Mouse (Mus musculus): Measurements from ENCODE around the gene Tmc4. TPM values are rescaled to one million over a fixed set of nuclear protein-coding genes. Genes with fewer than 3 reads are reported as not detected.
A peak's percentile ranks its signal among the peaks of the same experiment; 100 is the strongest.
"Not testable (repeated sequence)": the region's sequence is repeated elsewhere in the genome, so short reads cannot be mapped to it uniquely, and the experiment has no call there.

Tmc4 gene
- total RNA-seq (2014; rRNA removed) (3.1 and 3.5 TPM in 2 replicates), polyA plus RNA-seq (2015; fragmentation: Nextera tagmentation; extraction: Ambion mirVana) (0.93 and 2.0 TPM in 2 replicates)

DNA sequence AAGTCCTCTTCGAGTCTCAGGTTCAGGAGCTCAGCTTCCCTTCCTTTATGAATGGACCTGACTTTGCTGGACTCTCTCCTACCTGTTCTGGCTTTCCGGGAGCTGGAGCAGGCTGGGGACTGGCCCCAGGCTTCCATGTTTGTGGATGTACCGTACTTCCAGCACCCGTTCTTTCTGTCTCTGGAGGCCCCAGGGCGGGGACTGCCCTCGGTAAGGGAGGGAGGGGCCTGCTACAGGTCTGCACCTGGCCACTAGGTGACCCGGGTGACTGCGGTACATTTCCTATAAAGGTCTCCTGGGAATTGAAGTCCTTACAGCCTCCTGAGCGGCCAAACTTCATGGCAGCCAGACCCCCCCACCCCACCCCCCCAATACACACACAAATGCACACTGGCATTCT is at the start of gene Tmc4:
Tmc4 (minus strand) TSS at position 212 of the 400 bp plus-strand sequence.
- 61% methylated on average over 9 of the region's 9 CpGs for WGBS
- no peaks in the 10 kb centered on the region for H3K27me3 ChIP-seq (ENCODE audit: insufficient read depth, low read length)
- ATAC-seq (no peak), DNase-seq (no peak)
- H3K9me3 ChIP-seq (ENCODE audit: low read length), result no peaks in the 10 kb centered on the region
- H3K4me2 ChIP-seq (ENCODE audit: low read depth), result no peak within 1 kb of the TSS
- H3K27ac ChIP-seq (ENCODE audit: low read depth, low read length), result no peak within 1 kb of the TSS
- TF ChIP-seq CTCF (IDR thresholded peaks at IDR 0.05; ENCODE audit: low read depth), result no peak
- no peak within 1 kb of the TSS for H3K9ac ChIP-seq
- no peak within 1 kb of the TSS for H3K4me3 ChIP-seq (ENCODE audit: low read depth, low read length)
- peaks cover 14% of the 10 kb centered on the region for H3K36me3 ChIP-seq (ENCODE audit: insufficient read depth)
- H3K4me1 ChIP-seq (ENCODE audit: insufficient read depth), result no peaks in the 10 kb centered on the region

DNA sequence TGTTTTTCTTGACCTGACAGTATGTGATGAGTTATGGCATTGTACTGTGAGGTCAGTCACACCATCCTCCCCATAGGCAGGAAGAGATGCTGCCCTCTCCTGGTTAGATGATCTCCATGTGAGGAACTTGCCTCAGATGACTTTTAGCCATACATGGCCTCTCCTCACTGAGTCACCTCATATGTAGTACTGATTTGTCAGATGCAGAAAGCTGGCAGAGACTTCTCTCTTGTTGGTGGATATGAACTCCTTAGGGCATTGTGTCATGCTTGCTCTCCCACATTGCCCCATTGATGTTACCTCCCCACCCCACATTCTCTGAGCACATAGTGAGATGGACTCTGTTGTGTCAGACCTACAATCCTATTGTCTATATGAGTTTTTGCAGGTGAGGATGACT is 48.1 kb upstream of the Tmc4 start:
- H3K4me1 ChIP-seq (ENCODE audit: insufficient read depth); H3K4me3 ChIP-seq (ENCODE audit: low read depth, low read length); H3K36me3 ChIP-seq (ENCODE audit: insufficient read depth); H3K9me3 ChIP-seq (ENCODE audit: low read length); H3K27me3 ChIP-seq (ENCODE audit: insufficient read depth, low read length); H3K4me2 ChIP-seq (ENCODE audit: low read depth); DNase-seq; ATAC-seq; H3K9ac ChIP-seq; H3K27ac ChIP-seq (ENCODE audit: low read depth, low read length): not testable (repeated sequence)

GRCm38 (mm10) chr7:3720268-3720667 is 42.9 kb upstream of the Tmc4 start, which contains the start of gene Pirb:
Pirb (minus strand) TSS chr7:3720391.
- not testable (repeated sequence) for H3K4me1 ChIP-seq (ENCODE audit: insufficient read depth); H3K9ac ChIP-seq; H3K27ac ChIP-seq (ENCODE audit: low read depth, low read length); DNase-seq; H3K4me3 ChIP-seq (ENCODE audit: low read depth, low read length); H3K9me3 ChIP-seq (ENCODE audit: low read length); H3K27me3 ChIP-seq (ENCODE audit: insufficient read depth, low read length); ATAC-seq; H3K4me2 ChIP-seq (ENCODE audit: low read depth); H3K36me3 ChIP-seq (ENCODE audit: insufficient read depth)
- WGBS, result 67% methylated on average over 1 of the region's 3 CpGs

- ATAC-seq (no peak), DNase-seq (no peak)
- no peaks in the 10 kb centered on the region for H3K9me3 ChIP-seq (ENCODE audit: low read length)
- WGBS, result 70% methylated on average over 1 of the region's 1 CpGs
- no peak overlapping the region for H3K27ac ChIP-seq (ENCODE audit: low read depth, low read length)
- H3K4me2 ChIP-seq (ENCODE audit: low read depth), result no peak overlapping the region
- H3K4me3 ChIP-seq (ENCODE audit: low read depth, low read length), result no peak overlapping the region
- no peaks in the 10 kb centered on the region for H3K27me3 ChIP-seq (ENCODE audit: insufficient read depth, low read length)
- H3K4me1 ChIP-seq (ENCODE audit: insufficient read depth), result no peaks in the 10 kb centered on the region
- no peak for TF ChIP-seq CTCF (IDR thresholded peaks at IDR 0.05; ENCODE audit: low read depth)
- no peak overlapping the region for H3K9ac ChIP-seq
- no peaks in the 10 kb centered on the region for H3K36me3 ChIP-seq (ENCODE audit: insufficient read depth)
Observed at GRCm38 (mm10) chr7:3715249-3715648, 37.9 kb upstream of the Tmc4 start.

- 46% methylated on average over 5 of the region's 5 CpGs for WGBS
- Histone ChIP-seq H3K4me2 (ENCODE audit: low read depth) (no peak overlapping the region), H3K36me3 (ENCODE audit: insufficient read depth) (peaks cover 3% of the 10 kb centered on the region; the same call in 1 of the 2 replicates), H3K4me3 (ENCODE audit: low read depth, low read length) (no peak overlapping the region), H3K9ac (no peak overlapping the region), H3K27me3 (ENCODE audit: insufficient read depth, low read length) (no peaks in the 10 kb centered on the region), H3K4me1 (ENCODE audit: insufficient read depth) (no peaks in the 10 kb centered on the region), H3K9me3 (ENCODE audit: low read length) (no peaks in the 10 kb centered on the region), H3K27ac (ENCODE audit: low read depth, low read length) (no peak overlapping the region)
- ATAC-seq (no peak), DNase-seq (no peak)
- TF ChIP-seq CTCF (IDR thresholded peaks at IDR 0.05; ENCODE audit: low read depth), result no peak
Observed at GRCm38 (mm10) chr7:3712264-3712942, 35.0 kb upstream of the Tmc4 start.

- Histone ChIP-seq H3K27me3 (ENCODE audit: insufficient read depth, low read length) (no peaks in the 10 kb centered on the region), H3K9ac (no peak overlapping the region), H3K36me3 (ENCODE audit: insufficient read depth) (peaks cover 17% of the 10 kb centered on the region), H3K4me3 (ENCODE audit: low read depth, low read length) (no peak overlapping the region), H3K4me2 (ENCODE audit: low read depth) (no peak overlapping the region), H3K27ac (ENCODE audit: low read depth, low read length) (no peak overlapping the region), H3K4me1 (ENCODE audit: insufficient read depth) (peaks cover 13% of the 10 kb centered on the region), H3K9me3 (ENCODE audit: low read length) (no peaks in the 10 kb centered on the region)
- 64% methylated on average over 1 of the region's 1 CpGs for WGBS
- DNase-seq (no peak), ATAC-seq (no peak)
- no peak for TF ChIP-seq CTCF (IDR thresholded peaks at IDR 0.05; ENCODE audit: low read depth)
Observed at GRCm38 (mm10) chr7:3709000-3709399, 31.6 kb upstream of the Tmc4 start.

DNA sequence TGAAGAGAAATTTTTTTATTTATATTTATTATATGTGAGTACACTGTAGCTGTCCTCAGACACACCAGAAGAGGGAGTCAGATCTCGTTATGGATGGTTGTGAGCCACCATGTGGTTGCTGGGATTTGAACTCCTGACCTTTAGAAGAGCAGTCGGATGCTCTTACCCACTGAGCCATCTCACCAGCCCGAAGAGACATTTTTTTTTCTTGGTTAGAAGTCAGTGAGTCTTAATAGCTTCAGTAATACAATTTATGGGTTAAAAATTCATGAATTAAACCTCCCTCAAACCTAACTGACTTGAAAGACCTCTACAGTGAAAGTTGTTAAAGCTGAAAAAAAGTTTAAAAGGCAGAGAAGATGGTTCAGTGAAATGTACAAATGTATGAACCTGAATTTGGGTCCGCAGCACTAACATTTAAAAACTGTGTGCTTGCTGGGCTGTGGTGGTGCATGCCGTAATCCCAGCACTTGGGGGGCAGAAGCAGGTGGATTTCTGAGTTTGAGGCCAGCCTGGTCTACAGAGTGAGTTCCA is 31.2 kb upstream of the Tmc4 start:
- WGBS, result 42% methylated on average over 5 of the region's 5 CpGs
- not testable (repeated sequence) for H3K27me3 ChIP-seq (ENCODE audit: insufficient read depth, low read length); H3K9ac ChIP-seq; H3K4me3 ChIP-seq (ENCODE audit: low read depth, low read length); H3K4me2 ChIP-seq (ENCODE audit: low read depth); ATAC-seq; H3K27ac ChIP-seq (ENCODE audit: low read depth, low read length); H3K9me3 ChIP-seq (ENCODE audit: low read length); DNase-seq
- peaks cover 17% of the 10 kb centered on the region for H3K36me3 ChIP-seq (ENCODE audit: insufficient read depth)
- peak; percentile 7; the same call in 1 of the 2 replicates for TF ChIP-seq CTCF (IDR thresholded peaks at IDR 0.05; ENCODE audit: low read depth)
- H3K4me1 ChIP-seq (ENCODE audit: insufficient read depth), result peaks cover 14% of the 10 kb centered on the region

All from forebrain, postnatal 0 days (tissue).